Mouse (Mus musculus) neural tube, embryonic 12.5 days (tissue): ENCODE measurements around the gene Prdm4. TPM values are rescaled to one million over a fixed set of nuclear protein-coding genes. Genes with fewer than 3 reads are reported as not detected.

ENCODE experiments used
- ATAC-seq: fragments of 200-750 bp; cut with Nextera tagmentation; 2 replicates; pipeline ENCODE4 v1.8.0; 2017; ENCODE audit warnings: low read depth, mild to moderate bottlenecking, moderate TSS enrichment, moderate library complexity; ENCODE audit not compliant: low FRiP score
- H3K27ac ChIP-seq: fragments of 300-500 bp; sonication (generic); 2 replicates; pipeline ENCODE4 v1.5.1; 2016
- H3K27me3 ChIP-seq: fragments of 300-500 bp; sonication (generic); replicated peaks from 2 replicates; pipeline ENCODE4 v1.6.1; 2016; ENCODE audit warnings: mild to moderate bottlenecking
- H3K36me3 ChIP-seq: fragments of 300-500 bp; sonication (generic); 2 replicates; pipeline ENCODE4 v1.6.1; 2016; ENCODE audit warnings: mild to moderate bottlenecking
- H3K4me1 ChIP-seq: fragments of 300-500 bp; sonication (generic); 2 replicates; pipeline ENCODE4 v1.6.1; 2016
- H3K4me2 ChIP-seq: fragments of 300-500 bp; sonication (generic); replicated peaks from 2 replicates; pipeline ENCODE4 v1.6.1; 2016; ENCODE audit warnings: mild to moderate bottlenecking
- H3K4me3 ChIP-seq: fragments of 300-500 bp; sonication (generic); 2 replicates; pipeline ENCODE4 v1.5.1; 2016
- H3K9ac ChIP-seq: fragments of 300-500 bp; sonication (generic); 2 replicates; pipeline ENCODE4 v1.6.1; 2016; ENCODE audit warnings: mild to moderate bottlenecking
- H3K9me3 ChIP-seq: fragments of 300-500 bp; sonication (generic); 2 replicates; pipeline ENCODE4 v1.6.1; 2016; ENCODE audit warnings: mild to moderate bottlenecking
- WGBS: fragments of 180-500 bp; shearing (Covaris S2); methylation state at CpG from one replicate; pipeline ENCODE4 v1.1.7; 2016; 5-methylcytosine and 5-hydroxymethylcytosine counted together
- polyA plus RNA-seq: library from polyadenylated mRNA; unstranded; fragments of >200 nt; fragmentation: Nextera tagmentation; extraction: Ambion mirVana; gene quantifications from 2 replicates; pipeline ENCODE4 v1.2.1, GENCODE M21; 2016

Gene Prdm4
- polyA plus RNA-seq, 1 experiment from 2014 or later, result 37.3 TPM

DNA sequence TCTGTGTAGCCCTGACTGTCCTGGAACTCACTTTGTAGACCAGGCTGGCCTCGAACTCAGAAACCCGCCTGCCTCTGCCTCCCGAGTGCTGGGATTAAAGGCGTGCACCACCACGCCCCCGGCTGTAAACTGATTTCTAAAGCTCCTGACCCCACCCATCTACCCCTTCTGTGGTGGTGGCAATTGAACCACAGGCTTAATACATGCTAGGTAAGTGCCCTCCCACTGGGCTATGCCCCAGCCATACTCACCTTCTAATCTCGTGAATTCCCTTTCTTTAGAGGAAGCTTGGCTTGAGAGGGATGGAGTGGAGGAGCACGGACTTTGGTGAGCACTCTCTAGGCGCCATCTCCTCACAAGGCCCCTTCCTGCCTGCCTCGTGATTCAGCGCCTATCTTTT lies 13.0 kb upstream of the Prdm4 start:
- 91% methylated on average over 11 of the region's 11 CpGs for WGBS
- Histone ChIP-seq H3K27ac (no peak overlapping the region), H3K9me3 (no peaks in the 10 kb centered on the region), H3K27me3 (0 out of 2 replicates have a peak, but pooled peaks cover 8% of the 10 kb centered on the region), H3K36me3 (no peaks in the 10 kb centered on the region), H3K4me1 (peaks cover 16% of the 10 kb centered on the region; the same call in 1 of the 2 replicates), H3K4me2 (no peak overlapping the region), H3K9ac (no peak overlapping the region), H3K4me3 (no peak overlapping the region)
- no peak for ATAC-seq

- Histone ChIP-seq H3K36me3 (no peaks in the 10 kb centered on the region), H3K4me1 (peaks cover 16% of the 10 kb centered on the region; the same call in 1 of the 2 replicates), H3K4me3 (peak overlapping the region; percentile 51; the same call in 1 of the 2 replicates), H3K27me3 (0 out of 2 replicates have a peak, but pooled peaks cover 8% of the 10 kb centered on the region), H3K9ac (no peak overlapping the region), H3K9me3 (no peaks in the 10 kb centered on the region), H3K4me2 (peak overlapping the region; percentile 93), H3K27ac (no peak overlapping the region)
- WGBS, result 45% methylated on average over 11 of the region's 11 CpGs
- no peak for ATAC-seq
Measured at GRCm38 (mm10) chr10:85929208-85929591, 12.3 kb upstream of the Prdm4 start.

GRCm38 (mm10) chr10:85928499-85929207 lies 11.7 kb upstream of the Prdm4 start:
- Histone ChIP-seq H3K4me3 (peak overlapping the region; percentile 51), H3K4me1 (peaks cover 16% of the 10 kb centered on the region; the same call in 1 of the 2 replicates), H3K9me3 (no peaks in the 10 kb centered on the region), H3K36me3 (no peaks in the 10 kb centered on the region), H3K9ac (peak overlapping the region; percentile 63), H3K27me3 (0 out of 2 replicates have a peak, but pooled peaks cover 8% of the 10 kb centered on the region), H3K4me2 (peak overlapping the region; percentile 93), H3K27ac (no peak overlapping the region)
- ATAC-seq, result peak; percentile 88
- WGBS, result 2% methylated on average over 63 of the region's 63 CpGs

DNA sequence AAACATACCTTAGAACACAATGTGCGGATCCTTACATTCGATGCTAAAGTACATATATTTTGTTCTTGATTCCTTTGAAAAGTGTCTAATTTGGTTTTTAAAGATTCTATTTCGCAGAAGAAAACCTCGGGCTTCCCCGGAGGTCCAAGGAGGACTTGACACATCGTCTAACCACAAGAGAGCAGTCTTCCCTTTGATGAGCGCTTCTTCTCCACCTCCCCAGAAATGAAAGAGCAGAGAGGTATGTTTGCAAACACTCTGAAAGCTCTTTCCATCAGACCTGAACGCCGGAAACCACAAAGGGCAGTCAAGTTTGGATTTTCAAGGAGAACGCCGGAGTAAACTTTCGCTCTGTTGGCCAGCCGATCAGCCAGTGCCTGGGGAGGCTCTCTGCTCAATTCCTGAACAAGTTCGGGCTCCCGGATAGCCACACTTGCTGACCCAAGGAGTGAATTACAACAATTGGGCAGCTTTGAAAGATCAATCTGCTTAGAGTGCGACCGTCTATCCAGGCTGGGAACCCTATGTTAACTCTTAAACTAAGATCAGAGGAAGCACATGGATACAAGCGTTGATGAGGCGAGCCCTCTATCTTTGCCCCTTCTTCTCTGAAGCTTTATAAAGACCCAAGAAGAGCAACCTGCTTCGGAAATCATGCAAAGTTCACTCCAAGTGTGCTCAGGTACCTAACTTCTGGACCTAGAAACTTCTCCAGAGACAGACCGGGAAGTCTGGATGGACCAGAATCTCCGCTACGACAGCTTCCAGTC lies 10.9 kb upstream of the Prdm4 start, which contains the start of gene Ascl4:
Ascl4 (plus strand) TSS at position 6 of the 770 bp plus-strand sequence.
- peak; percentile 46 for ATAC-seq
- Histone ChIP-seq H3K4me2 (peak within 1 kb of the TSS; percentile 93), H3K9me3 (no peaks in the 10 kb centered on the region), H3K4me1 (peaks cover 16% of the 10 kb centered on the region; the same call in 1 of the 2 replicates), H3K27me3 (0 out of 2 replicates have a peak, but pooled peaks cover 8% of the 10 kb centered on the region), H3K36me3 (no peaks in the 10 kb centered on the region), H3K27ac (no peak within 1 kb of the TSS), H3K4me3 (peak within 1 kb of the TSS; percentile 51), H3K9ac (peak within 1 kb of the TSS; percentile 63)
- WGBS, result under 1% methylated on average over 23 of the region's 23 CpGs

DNA sequence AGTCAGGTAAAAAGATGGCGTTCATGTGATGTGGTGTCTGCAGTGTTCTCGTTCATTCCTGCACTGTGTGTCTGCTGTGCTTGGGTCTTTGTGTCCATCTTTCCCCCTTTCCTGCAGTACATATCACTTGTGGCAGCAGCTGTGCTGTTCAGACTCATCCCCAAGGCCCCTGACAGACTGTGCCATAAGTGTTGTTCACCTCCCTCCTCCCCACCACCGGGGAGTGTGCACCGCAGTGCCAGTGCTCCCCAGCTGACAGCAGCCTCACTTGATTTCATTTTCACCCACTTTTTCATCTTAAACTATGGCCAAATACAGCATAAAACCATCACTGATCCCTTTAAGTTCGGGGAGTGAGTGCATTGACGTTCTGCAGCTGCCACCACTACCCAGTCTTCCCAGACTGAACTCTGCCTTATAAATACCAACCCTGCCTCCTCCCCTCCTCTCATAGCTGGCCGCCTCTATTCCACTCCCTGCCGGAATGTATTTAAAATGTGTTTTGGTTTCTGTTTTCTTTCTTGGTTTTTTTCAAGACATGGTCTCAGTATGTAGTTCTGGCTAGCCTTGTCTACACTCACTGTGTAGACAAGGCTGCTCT lies 37.0 kb downstream of the Prdm4 start:
- Histone ChIP-seq H3K4me1 (no peaks in the 10 kb centered on the region), H3K4me3 (no peak overlapping the region), H3K27me3 (no peaks in the 10 kb centered on the region), H3K9ac (no peak overlapping the region), H3K4me2 (no peak overlapping the region), H3K9me3 (no peaks in the 10 kb centered on the region), H3K27ac (no peak overlapping the region), H3K36me3 (peaks cover 75% of the 10 kb centered on the region)
- WGBS, result 95% methylated on average over 8 of the region's 8 CpGs
- ATAC-seq, result no peak

GRCm38 (mm10) chr10:85875812-85876211 lies 41.1 kb downstream of the Prdm4 start:
- peaks cover 13% of the 10 kb centered on the region for H3K4me1 ChIP-seq
- H3K4me2 ChIP-seq, result no peak overlapping the region
- H3K4me3 ChIP-seq, result no peak overlapping the region
- H3K9ac ChIP-seq, result no peak overlapping the region
- no peaks in the 10 kb centered on the region for H3K27me3 ChIP-seq
- no peak overlapping the region for H3K27ac ChIP-seq
- 93% methylated on average over 5 of the region's 5 CpGs for WGBS
- H3K36me3 ChIP-seq, result peaks cover 53% of the 10 kb centered on the region
- ATAC-seq, result no peak
- H3K9me3 ChIP-seq, result no peaks in the 10 kb centered on the region

DNA sequence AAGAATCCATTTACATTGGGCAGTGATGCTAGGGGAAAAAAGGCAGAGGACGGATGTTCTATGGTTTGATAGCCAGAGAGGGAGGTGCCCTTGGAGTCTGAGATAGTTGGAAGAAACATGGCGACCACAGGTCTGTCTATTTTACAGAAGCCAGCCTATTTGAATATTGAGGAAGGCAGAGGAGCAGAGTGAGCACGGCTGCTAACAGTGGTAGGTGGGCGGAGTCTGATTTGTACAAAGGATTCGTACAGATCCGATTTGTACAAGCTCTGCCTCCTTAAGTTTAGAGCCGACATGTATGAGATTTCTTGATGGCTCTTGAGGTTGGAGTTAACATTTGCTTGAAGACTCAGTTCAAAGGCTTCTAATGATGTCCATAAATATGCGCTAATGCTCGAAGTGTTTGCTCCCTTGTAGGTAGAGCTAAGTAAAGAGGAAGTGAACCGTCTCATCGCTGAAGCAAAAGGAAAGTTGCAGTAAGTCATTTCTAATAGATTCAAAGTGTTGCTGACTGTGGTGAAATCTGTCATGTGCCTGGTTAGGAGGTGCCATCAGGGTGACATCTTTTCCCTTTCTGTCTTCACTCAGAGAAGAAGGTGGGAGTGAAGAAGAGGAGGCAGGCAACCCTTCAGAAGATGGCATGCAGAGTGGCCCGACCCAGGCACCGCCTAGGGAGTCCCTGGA lies 42.9 kb downstream of the Prdm4 start:
- no peak for ATAC-seq
- Histone ChIP-seq H3K36me3 (peaks cover 44% of the 10 kb centered on the region), H3K4me2 (no peak overlapping the region), H3K27ac (no peak overlapping the region), H3K9ac (no peak overlapping the region), H3K4me1 (peaks cover 13% of the 10 kb centered on the region), H3K9me3 (no peaks in the 10 kb centered on the region), H3K4me3 (no peak overlapping the region), H3K27me3 (no peaks in the 10 kb centered on the region)
- 91% methylated on average over 13 of the region's 13 CpGs for WGBS

GRCm38 (mm10) chr10:85872479-85872773 lies 44.5 kb downstream of the Prdm4 start:
- Histone ChIP-seq H3K9ac (peak overlapping the region; percentile 84), H3K4me3 (peak overlapping the region; percentile 97), H3K27ac (no peak overlapping the region), H3K4me2 (peak overlapping the region; percentile 88), H3K9me3 (no peaks in the 10 kb centered on the region), H3K36me3 (peaks cover 31% of the 10 kb centered on the region), H3K27me3 (no peaks in the 10 kb centered on the region), H3K4me1 (peaks cover 13% of the 10 kb centered on the region)
- ATAC-seq, result no peak
- 6% methylated on average over 5 of the region's 5 CpGs for WGBS

GRCm38 (mm10) chr10:85871698-85872478 lies 45.1 kb downstream of the Prdm4 start:
- Histone ChIP-seq H3K36me3 (peaks cover 26% of the 10 kb centered on the region), H3K4me1 (peaks cover 13% of the 10 kb centered on the region), H3K27ac (no peak overlapping the region), H3K27me3 (no peaks in the 10 kb centered on the region), H3K9me3 (no peaks in the 10 kb centered on the region), H3K4me3 (peak overlapping the region; percentile 97), H3K9ac (peak overlapping the region; percentile 84), H3K4me2 (peak overlapping the region; percentile 88)
- WGBS, result under 1% methylated on average over 55 of the region's 55 CpGs
- ATAC-seq, result peak; percentile 95

DNA sequence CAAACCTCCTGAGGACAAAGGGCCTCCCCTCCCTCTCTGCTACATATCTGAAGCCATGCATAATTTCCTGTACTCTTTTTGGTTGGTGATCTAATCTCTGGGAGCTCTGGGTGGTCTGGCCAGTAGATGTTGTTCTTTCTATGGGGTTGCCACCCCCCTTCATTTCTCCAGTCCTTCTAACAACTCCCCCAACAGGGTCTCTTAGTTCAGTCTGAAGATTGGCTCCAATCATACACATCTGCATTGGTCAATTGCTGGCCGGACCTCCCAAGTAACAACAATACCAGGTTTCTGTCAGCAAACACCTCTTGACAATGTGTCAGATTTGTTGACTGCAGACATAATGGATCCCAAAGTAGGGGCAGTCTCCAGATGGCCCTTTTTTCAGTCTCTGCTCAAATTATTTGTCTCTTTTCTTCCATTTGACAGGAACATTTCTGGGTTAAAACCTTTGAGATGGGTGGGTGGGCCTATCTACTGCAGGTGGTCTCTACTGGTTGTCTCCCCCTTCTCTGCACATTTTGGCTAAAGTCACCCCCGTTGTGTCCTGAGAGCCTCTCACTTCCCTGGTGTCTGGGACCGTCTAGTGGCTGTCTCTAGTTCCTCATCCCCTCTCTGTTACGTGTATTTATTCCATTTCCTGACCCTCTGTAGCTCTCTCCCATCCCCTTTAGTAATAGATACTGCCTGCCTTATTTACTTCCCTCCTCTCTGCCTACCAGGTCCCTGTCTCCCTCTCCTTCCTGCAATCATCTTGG lies 70.7 kb downstream of the Prdm4 start:
- no peaks in the 10 kb centered on the region for H3K9me3 ChIP-seq
- H3K4me3 ChIP-seq, result no peak overlapping the region
- no peak for ATAC-seq
- H3K27ac ChIP-seq, result no peak overlapping the region
- H3K27me3 ChIP-seq, result no peaks in the 10 kb centered on the region
- 79% methylated on average over 4 of the region's 4 CpGs for WGBS
- H3K4me1 ChIP-seq, result no peaks in the 10 kb centered on the region
- no peak overlapping the region for H3K4me2 ChIP-seq
- H3K36me3 ChIP-seq, result no peaks in the 10 kb centered on the region
- no peak overlapping the region for H3K9ac ChIP-seq
